Mouse (Mus musculus) limb, embryonic 14.5 days (tissue): Measurements from ENCODE around the gene 1600014C23Rik. TPM values are rescaled to one million over a fixed set of nuclear protein-coding genes. Genes with fewer than 3 reads are reported as not detected.

ENCODE experiments used
- ATAC-seq: fragments of 200-750 bp; cut with Nextera tagmentation; 2 replicates; pipeline ENCODE4 v1.8.0; 2017; ENCODE audit warnings: low read depth, moderate number of reproducible peaks, moderate TSS enrichment; ENCODE audit not compliant: low FRiP score
- DNase-seq: peaks from one replicate; pipeline ENCODE4 v3.0.0-alpha.2; 2015; ENCODE audit warnings: low spot score
- H3K27ac ChIP-seq: fragments of 300-500 bp; sonication (generic); replicated peaks from 2 replicates; pipeline ENCODE4 v1.5.1; 2014; ENCODE audit warnings: low read depth, mild to moderate bottlenecking, low read length, moderate library complexity, mixed read lengths
- H3K27me3 ChIP-seq: fragments of 300-500 bp; sonication (generic); 2 replicates; pipeline ENCODE4 v1.6.1; 2014; ENCODE audit warnings: low read length, mixed read lengths; ENCODE audit not compliant: control insufficient read depth, insufficient read depth
- H3K36me3 ChIP-seq: fragments of 300-500 bp; sonication (generic); 2 replicates; pipeline ENCODE4 v1.6.1; 2014; ENCODE audit warnings: mild to moderate bottlenecking, low read length, moderate library complexity, mixed read lengths; ENCODE audit not compliant: control insufficient read depth, insufficient read depth
- H3K4me1 ChIP-seq: fragments of 300-500 bp; sonication (generic); 2 replicates; pipeline ENCODE4 v1.6.1; 2014; ENCODE audit warnings: antibody characterized with exemption, low read length, mixed read lengths; ENCODE audit not compliant: control insufficient read depth, insufficient read depth
- H3K4me2 ChIP-seq: fragments of 300-500 bp; sonication (generic); replicated peaks from 2 replicates; pipeline ENCODE4 v1.6.1; 2014; ENCODE audit warnings: low read depth, mild to moderate bottlenecking, low read length, moderate library complexity; ENCODE audit not compliant: severe bottlenecking
- H3K4me3 ChIP-seq: fragments of 300-500 bp; sonication (generic); replicated peaks from 2 replicates; pipeline ENCODE4 v1.5.1; 2014; ENCODE audit warnings: low read length
- H3K9ac ChIP-seq: fragments of 300-500 bp; sonication (generic); 2 replicates; pipeline ENCODE4 v1.6.1; 2014; ENCODE audit warnings: mild to moderate bottlenecking, low read depth, low read length, moderate library complexity; ENCODE audit not compliant: severe bottlenecking
- H3K9me3 ChIP-seq: fragments of 300-500 bp; sonication (generic); 2 replicates; pipeline ENCODE4 v1.6.1; 2016; ENCODE audit warnings: low read length; ENCODE audit not compliant: control insufficient read depth
- POLR2A ChIP-seq: fragments of 200-500 bp; IDR thresholded peaks from 2 replicates; pipeline ENCODE4 v1.8.0; 2012; ENCODE audit warnings: inconsistent platforms, mild to moderate bottlenecking, moderate library complexity, borderline replicate concordance; ENCODE audit not compliant: insufficient read depth, insufficient read length; ENCODE audit errors: extremely low read depth
- WGBS: fragments of 180-500 bp; shearing (Covaris S2); extraction: QIAGEN DNeasy Blood & Tissue Kit; methylation state at CpG from one replicate; pipeline ENCODE4 v1.1.7; 2014; 5-methylcytosine and 5-hydroxymethylcytosine counted together
- polyA plus RNA-seq, 2 experiments: library from polyadenylated mRNA; depleted of rRNA in 1 of 2; stranded (reverse) in 1 of 2; unstranded in 1 of 2; fragments of >200 nt; fragmentation: Nextera tagmentation in 1 of 2; extraction: Ambion mirVana in 1 of 2; gene quantifications; 2 replicates each; pipeline versions ENCODE4 v1.2.1 to v1.2.3; 2012 to 2014

The 1600014C23Rik gene
- polyA plus RNA-seq, 2 experiments, result 0.15 TPM; not detected in 1

GRCm38 (mm10) chr17:45766735-45767535 is 33.3 kb upstream of the 1600014C23Rik start:
- Histone ChIP-seq H3K9ac (peak overlapping the region; percentile 43), H3K27ac (peak overlapping the region; percentile 63), H3K4me3 (no peak overlapping the region), H3K27me3 (no peaks in the 10 kb centered on the region), H3K9me3 (no peaks in the 10 kb centered on the region), H3K4me1 (peaks cover 23% of the 10 kb centered on the region), H3K36me3 (no peaks in the 10 kb centered on the region), H3K4me2 (peak overlapping the region; percentile 35)
- ATAC-seq (peak; percentile 93), DNase-seq (peak; percentile 95)
- WGBS, result 6% methylated on average over 12 of the region's 12 CpGs
- no peak for TF ChIP-seq POLR2A

- Histone ChIP-seq H3K4me3 (no peak overlapping the region), H3K9ac (no peak overlapping the region), H3K4me1 (peaks cover 23% of the 10 kb centered on the region), H3K27me3 (no peaks in the 10 kb centered on the region), H3K27ac (no peak overlapping the region), H3K36me3 (no peaks in the 10 kb centered on the region), H3K4me2 (no peak overlapping the region), H3K9me3 (no peaks in the 10 kb centered on the region)
- 88% methylated on average over 3 of the region's 3 CpGs for WGBS
- ATAC-seq, result no peak
- no peak for DNase-seq
- no peak for TF ChIP-seq POLR2A
These were observed 32.3 kb upstream of the 1600014C23Rik start for GRCm38 (mm10) chr17:45765914-45766313.

GRCm38 (mm10) chr17:45763188-45763587 is 29.5 kb upstream of the 1600014C23Rik start:
- Histone ChIP-seq H3K4me3 (no peak overlapping the region), H3K27me3 (no peaks in the 10 kb centered on the region), H3K9me3 (no peaks in the 10 kb centered on the region), H3K9ac (no peak overlapping the region), H3K36me3 (no peaks in the 10 kb centered on the region), H3K4me1 (peaks cover 20% of the 10 kb centered on the region), H3K27ac (no peak overlapping the region), H3K4me2 (no peak overlapping the region)
- no peak for TF ChIP-seq POLR2A
- DNase-seq (no peak), ATAC-seq (no peak)
- 86% methylated on average over 8 of the region's 8 CpGs for WGBS

GRCm38 (mm10) chr17:45761902-45762301 is 28.3 kb upstream of the 1600014C23Rik start:
- Histone ChIP-seq H3K27me3 (no peaks in the 10 kb centered on the region), H3K9me3 (no peaks in the 10 kb centered on the region), H3K4me2 (no peak overlapping the region), H3K27ac (no peak overlapping the region), H3K4me1 (peaks cover 14% of the 10 kb centered on the region), H3K36me3 (no peaks in the 10 kb centered on the region), H3K9ac (no peak overlapping the region; the same call in 1 of the 2 replicates), H3K4me3 (no peak overlapping the region)
- WGBS, result 50% methylated on average over 3 of the region's 3 CpGs
- no peak for TF ChIP-seq POLR2A
- DNase-seq (no peak), ATAC-seq (no peak)

GRCm38 (mm10) chr17:45760965-45761645 is 27.5 kb upstream of the 1600014C23Rik start:
- H3K4me3 ChIP-seq, result no peak overlapping the region
- H3K4me2 ChIP-seq, result no peak overlapping the region
- 52% methylated on average over 10 of the region's 10 CpGs for WGBS
- no peaks in the 10 kb centered on the region for H3K9me3 ChIP-seq
- H3K27me3 ChIP-seq, result no peaks in the 10 kb centered on the region
- no peak overlapping the region for H3K27ac ChIP-seq
- peaks cover 12% of the 10 kb centered on the region for H3K4me1 ChIP-seq
- no peak overlapping the region for H3K9ac ChIP-seq
- H3K36me3 ChIP-seq, result no peaks in the 10 kb centered on the region
- ATAC-seq (no peak), DNase-seq (no peak)
- TF ChIP-seq POLR2A, result no peak
